ENCODE assay signal across 9 mouse cellular contexts in the genomic region with DNA sequence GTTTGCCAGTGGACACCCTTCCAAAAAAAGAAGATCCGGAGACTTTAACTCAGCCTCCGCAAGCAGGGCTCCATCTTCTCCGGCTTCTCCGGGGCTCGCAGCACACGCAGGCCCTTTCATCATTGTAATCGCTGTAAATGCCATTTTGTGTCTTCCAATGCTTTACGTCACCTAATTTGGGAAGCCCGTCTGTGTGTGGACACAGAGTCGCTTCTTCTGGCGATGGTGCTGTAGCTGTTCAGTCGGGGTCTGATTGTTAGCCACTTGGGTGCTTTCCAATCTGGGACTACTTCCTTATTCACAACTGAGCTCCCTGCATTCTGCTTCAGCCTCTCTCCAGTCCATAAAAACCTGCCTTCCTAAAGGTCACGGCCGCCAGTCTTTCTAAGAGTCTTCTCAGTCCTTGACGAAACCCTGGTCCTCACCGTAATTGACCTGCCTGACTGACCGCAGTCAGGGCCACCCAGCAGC. TPM values are rescaled to one million over a fixed set of nuclear protein-coding genes. Genes with fewer than 3 reads are reported as not detected.
A peak's percentile ranks its signal among the peaks of the same experiment; 100 is the strongest.
DNase-seq lines count a peak whose midpoint lies in the region.
"Had no signal": no experiment of that assay in that cellular context is flagged by ENCODE, and none has a peak within 500 bp of the region (broad histone marks: within the 10 kb centered on the region; RNA-seq: fewer than 3 reads in every experiment).

No protein-coding gene starts in this region.

- DNase-seq in cerebellum, postnatal 10 days: peak; percentile 25 to 28
- no peak for DNase-seq in cerebellum, adult 11 months
- DNase-seq in lung, postnatal 10 days: peak; percentile 25
- no peak for DNase-seq in lung, adult 18-20 months
- peak; percentile 12 to 46 for DNase-seq in layer of hippocampus, adult 18-20 months (ENCODE audit: low spot score in 2 of 2)
- DNase-seq in right cerebral cortex, postnatal 25 days: peak; percentile 14
- DNase-seq in embryo, embryonic 9.5 days (ENCODE audit: extremely low spot score): no peak
- no peak for DNase-seq in urinary bladder, postnatal 14 days (ENCODE audit: low spot score)
- DNase-seq: cerebellum, postnatal 14 days had no signal

RNA-seq across cellular contexts. Expression of gene Ccnd3, which starts 41.0 kb away (rescaled TPM):
- total RNA-seq in layer of hippocampus, adult 18-20 months (2021): 10 to 100 TPM; 43.4 to 43.6 TPM

RNA-seq across cellular contexts. Expression of gene Taf8, which starts 43.8 kb away (rescaled TPM):
- 10 to 100 TPM; 19.1 to 23.9 TPM for total RNA-seq in layer of hippocampus, adult 18-20 months (2021)

Comparison
In these comparisons a context has a peak if more than half of its experiments do, and no peak if none do; other contexts are left out.
1. DNase-seq: peak in cerebellum, postnatal 10 days (2 of 2), lung, postnatal 10 days (single experiment), layer of hippocampus, adult 18-20 months (2 of 2) and right cerebral cortex, postnatal 25 days (single experiment); none in cerebellum, adult 11 months (single experiment), lung, adult 18-20 months (0 of 2), embryo, embryonic 9.5 days (single experiment) and urinary bladder, postnatal 14 days (single experiment).